Mouse (Mus musculus): Measurements from ENCODE around the gene Olfr402.

- TF ChIP-seq POLR2A (IDR thresholded peaks at IDR 0.05; ENCODE audit: borderline replicate concordance, low read depth, low read length) (no peak), CTCF (IDR thresholded peaks at IDR 0.05; ENCODE audit: low read depth, low read length) (no peak)
Observed at GRCm38 (mm10) chr11:74153229-74153628, at the start of gene Olfr402.

Measured in bone marrow macrophage, adult 2 months (primary cell).